Mouse (Mus musculus) kidney, postnatal 25 days (tissue): ENCODE results near the gene Uts2r.
A peak's percentile ranks its signal among the peaks of the same experiment; 100 is the strongest.

Experiments used
- DNase-seq, 2 experiments: peaks; one replicate each; pipeline ENCODE4 v3.0.0; 2021; ENCODE audit warnings: mixed read lengths in 2 of 2

Gene Uts2r

GRCm38 (mm10) chr11:121159971-121160370, at the start of gene Uts2r:
TSS of gene Uts2r (plus strand) at chr11:121160271.
- DNase-seq = no peak

GRCm38 (mm10) chr11:121111051-121111450, 49.0 kb upstream of the Uts2r start:
- DNase-seq = no peak

- no peak for DNase-seq
Measured at GRCm38 (mm10) chr11:121111601-121112000, 48.5 kb upstream of the Uts2r start.

DNA sequence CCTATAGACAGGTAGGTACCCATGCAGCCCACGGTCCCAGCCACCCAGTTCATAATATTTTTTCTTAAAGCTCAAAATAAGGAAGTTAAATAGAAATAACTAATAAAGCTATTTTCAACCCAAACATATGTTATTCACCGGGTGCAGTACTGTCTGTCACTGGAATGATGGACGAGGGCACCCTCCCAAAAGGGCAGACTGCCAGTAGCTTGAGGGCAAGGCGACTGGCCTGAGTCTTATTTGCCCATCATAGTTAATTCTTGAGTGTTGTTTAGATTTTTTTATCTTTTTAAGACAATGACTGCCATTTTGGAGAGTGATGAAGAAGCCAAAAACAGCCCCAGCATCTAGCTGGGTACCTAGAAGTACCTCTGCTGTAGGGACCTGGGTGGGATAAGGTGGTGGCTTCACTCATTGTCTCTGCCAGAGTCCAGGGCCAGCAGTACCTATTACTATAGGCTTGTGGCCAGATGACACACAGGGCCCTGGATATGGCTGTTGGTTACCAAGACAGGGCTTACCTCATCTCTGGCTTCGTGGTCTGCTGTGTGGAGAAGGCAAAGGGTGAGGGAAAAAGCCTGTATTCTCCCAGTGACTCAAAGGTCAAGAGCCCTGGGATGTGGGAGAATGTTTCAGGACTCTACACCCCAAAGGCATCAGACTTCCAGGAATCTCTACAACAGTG, 47.8 kb upstream of the Uts2r start:
- peak; percentile 51 to 64 for DNase-seq

GRCm38 (mm10) chr11:121118106-121118505, 42.0 kb upstream of the Uts2r start:
- no peak for DNase-seq

GRCm38 (mm10) chr11:121118577-121118976, 41.5 kb upstream of the Uts2r start, which contains the start of gene Tex19.2:
TSS of gene Tex19.2 (minus strand) at chr11:121118677.
- DNase-seq = no peak

DNA sequence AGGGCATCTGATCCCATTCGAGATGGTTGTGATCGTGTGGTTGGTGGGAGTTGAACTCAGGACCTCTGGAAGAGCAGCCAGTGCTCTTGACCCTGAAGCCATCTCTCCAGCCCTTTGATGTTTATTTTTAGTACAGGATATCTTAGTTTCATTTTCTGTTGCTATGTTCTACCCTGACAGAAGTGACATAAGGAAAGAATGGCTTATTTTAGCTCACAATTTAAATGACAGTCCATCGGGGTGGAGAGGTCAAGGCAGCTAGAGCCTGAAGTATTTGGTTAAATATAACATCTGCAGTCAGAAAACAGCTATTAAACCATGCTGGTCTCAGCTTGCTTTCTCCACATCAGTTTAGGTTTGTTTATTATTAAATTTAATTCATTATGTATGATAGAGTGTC, 38.9 kb upstream of the Uts2r start:
- no peak for DNase-seq

DNA sequence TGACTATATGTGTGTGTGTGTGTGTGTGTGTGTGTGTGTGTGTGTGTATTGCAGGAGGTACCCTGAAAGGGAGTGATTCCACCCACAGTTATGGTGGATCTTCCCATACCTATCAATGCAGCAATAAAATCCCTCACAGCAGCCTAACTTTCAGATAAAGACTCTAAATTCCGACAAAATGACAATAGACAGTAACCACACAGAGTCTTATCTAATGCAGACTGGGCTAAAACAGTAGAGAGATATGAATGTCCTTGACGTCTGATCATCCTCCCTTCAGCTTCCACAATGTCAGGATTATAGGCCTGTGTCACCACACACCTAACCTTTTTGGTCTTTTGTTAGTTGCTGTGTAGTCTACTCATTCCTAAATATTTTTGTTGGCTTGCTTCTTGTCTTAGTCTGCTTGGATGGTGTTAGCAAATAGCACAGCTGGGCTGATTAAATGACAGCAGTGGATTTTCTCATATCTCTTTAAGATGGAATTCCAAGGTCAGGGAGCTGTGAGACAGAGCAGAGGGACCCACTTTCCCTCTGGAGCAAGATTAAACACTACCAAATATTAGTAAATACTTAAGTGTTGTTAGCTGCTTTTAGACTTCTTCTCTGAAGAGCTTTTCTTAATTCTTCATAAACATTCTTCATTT, 37.9 kb upstream of the Uts2r start:
- no peak for DNase-seq

DNA sequence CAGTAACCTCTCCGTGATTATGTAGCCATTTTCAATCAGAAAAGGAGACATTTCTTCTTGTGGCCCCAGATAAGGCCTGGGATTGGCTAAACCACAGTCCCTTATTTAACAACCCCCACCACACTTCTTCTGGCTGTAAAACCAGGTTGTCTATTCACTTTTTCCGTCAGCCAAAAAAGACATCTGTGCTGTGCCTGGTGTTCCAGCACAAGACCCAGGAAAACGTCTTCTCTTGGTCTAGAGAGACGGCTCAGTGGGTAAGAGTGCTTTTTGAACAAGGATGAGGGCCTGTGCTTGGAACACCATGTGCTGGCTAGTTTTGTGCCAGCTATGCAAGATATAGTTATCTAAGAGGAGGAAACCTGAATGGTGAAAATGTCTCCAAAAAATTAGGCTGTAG, 36.6 kb upstream of the Uts2r start:
- DNase-seq = no peak

DNA sequence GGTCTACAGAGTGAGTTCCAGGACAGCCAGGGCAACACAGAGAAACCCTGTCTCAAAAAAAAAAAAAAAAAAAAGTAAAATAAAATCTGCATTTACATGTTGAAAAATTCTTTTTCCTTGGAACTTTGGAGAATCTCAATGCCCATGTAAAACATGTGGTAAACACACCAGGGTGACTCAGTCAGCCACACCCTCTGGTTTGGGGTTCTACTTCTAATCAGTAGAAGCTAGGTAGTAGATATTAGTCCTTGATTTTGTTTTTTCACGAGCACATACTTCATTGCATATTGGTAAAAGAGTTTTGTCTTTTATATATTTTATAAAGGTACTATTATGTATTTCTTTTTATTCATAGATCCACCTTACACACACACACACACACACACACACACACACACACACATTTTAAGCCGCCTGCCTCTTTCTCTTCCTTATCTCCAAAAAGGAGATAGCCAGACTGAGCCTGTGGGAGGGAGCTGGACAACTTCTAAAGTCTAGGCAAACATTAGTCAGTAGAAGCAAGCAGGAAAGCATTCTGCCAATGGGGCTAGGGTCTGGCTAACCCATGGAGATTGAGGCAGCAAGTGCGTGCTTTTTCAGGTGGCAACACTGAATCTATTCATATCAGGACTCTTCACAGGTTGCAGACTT, 34.4 kb upstream of the Uts2r start:
- DNase-seq = no peak

GRCm38 (mm10) chr11:121126395-121126794, 33.7 kb upstream of the Uts2r start:
- peak in 1 of 2 experiments; percentile 45 for DNase-seq

DNA sequence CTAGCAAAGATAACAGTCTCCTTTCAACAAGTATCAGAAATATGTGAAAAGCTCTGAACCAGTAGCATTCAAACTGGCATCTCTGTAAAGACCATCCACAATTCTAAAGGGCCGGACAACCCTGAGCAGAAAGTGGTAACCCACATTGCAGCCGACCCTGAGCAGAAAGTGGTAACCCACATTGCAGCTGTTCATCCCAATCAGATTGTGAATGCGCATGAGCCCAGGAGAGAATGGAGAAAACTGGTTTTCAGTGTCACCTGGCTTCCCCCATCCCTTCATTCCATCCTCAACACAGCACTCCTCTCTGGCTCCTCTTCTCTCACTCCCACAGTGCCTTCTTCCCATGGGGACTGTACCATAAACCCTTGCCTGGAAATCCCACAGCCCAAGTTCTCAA, 32.6 kb upstream of the Uts2r start:
- DNase-seq = no peak

GRCm38 (mm10) chr11:121129616-121130015, 30.5 kb upstream of the Uts2r start:
- DNase-seq = no peak

- DNase-seq = no peak
Measured at GRCm38 (mm10) chr11:121134600-121134999, 25.5 kb upstream of the Uts2r start.

- no peak for DNase-seq
Measured at GRCm38 (mm10) chr11:121137682-121138081, 22.4 kb upstream of the Uts2r start.

DNA sequence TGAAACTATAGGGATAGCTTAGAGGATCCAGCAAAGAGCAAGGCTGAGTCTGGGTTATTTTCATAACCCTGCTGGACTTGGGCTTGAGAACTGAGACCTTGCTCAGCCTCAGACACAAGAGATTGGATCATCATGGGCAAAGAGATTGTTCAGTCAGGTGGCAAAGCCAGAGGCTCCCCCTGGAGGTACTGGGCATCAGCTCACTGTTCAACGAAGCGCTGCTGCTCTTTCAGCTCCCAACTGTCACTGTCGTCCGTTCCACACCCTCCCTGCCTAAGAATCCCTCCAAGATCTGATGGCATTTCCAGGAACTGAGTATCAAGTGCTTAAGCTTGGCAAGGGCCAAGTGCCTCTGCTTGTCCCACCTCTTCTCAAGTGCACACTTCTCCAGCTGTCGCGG, 21.3 kb upstream of the Uts2r start:
- peak in 1 of 2 experiments; percentile 26 for DNase-seq

DNA sequence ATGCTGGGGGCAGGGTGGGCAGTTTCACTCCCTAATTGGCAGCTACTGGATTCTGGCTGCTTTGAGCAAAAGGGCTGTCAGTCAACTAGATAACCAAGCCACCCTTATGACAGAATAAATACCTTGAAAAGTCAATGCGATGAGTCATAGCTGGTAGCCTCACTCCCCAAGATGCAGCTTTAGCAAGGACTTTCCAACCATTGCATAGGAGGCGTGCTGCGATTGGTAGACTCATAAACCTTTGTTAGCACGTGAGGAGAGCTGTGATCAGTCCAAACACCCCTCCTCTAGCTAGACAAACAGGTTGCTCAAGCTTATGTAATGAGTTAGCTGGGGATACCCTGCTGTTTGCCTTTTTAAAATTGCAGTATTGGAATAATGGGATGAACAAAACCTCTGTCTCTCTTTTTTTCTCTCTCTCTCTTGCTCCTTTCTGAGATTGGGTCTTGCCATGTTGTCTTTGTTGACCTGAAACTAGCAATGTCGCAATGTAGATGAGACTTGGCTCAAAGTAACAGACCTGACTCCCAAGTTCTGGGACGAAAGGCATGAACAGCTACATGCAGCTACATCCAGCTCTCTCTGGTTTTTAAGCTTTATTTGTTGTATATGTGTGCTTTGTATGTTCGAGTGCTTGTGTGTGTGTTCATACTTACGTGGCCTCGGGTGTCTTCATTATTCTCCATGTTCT, 16.6 kb upstream of the Uts2r start:
- DNase-seq = no peak

GRCm38 (mm10) chr11:121145865-121146264, 14.2 kb upstream of the Uts2r start, which contains the start of gene Tex19.1:
TSS of gene Tex19.1 (plus strand) at chr11:121146143.
- DNase-seq = no peak

GRCm38 (mm10) chr11:121148193-121148592, 11.9 kb upstream of the Uts2r start:
- DNase-seq = no peak

GRCm38 (mm10) chr11:121154203-121154602, 5.9 kb upstream of the Uts2r start:
- DNase-seq = peak in 1 of 2 experiments; percentile 16

- DNase-seq = peak in 1 of 2 experiments; percentile 17
Measured at GRCm38 (mm10) chr11:121156411-121156891, 3.6 kb upstream of the Uts2r start.

DNA sequence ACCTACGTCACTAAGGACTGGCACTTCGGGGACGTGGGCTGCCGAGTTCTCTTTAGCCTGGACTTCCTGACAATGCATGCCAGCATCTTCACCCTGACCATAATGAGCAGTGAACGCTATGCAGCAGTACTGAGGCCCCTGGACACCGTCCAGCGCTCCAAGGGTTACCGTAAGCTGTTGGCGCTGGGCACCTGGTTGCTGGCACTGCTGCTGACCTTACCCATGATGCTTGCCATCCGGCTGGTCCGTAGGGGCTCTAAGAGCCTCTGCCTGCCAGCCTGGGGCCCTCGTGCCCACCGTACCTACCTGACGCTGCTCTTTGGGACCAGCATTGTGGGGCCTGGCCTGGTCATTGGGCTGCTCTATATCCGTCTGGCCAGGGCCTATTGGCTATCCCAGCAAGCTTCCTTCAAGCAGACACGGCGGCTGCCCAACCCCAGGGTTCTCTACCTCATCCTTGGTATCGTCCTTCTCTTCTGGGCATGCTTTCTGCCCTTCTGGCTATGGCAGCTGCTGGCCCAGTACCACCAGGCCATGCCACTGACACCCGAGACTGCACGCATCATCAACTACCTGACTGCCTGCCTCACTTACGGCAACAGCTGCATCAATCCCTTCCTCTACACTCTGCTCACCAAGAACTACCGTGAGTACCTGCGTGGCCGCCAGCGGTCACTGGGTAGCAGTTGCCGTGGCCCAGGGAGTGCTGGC, 720 bp downstream of the Uts2r start:
- DNase-seq = no peak
